Mouse (Mus musculus) CH12.LX (cell line): ENCODE data around the gene Slc10a7. TPM values are rescaled to one million over a fixed set of nuclear protein-coding genes. Genes with fewer than 3 reads are reported as not detected.

Experiments
- DNase-seq: peaks from one replicate; pipeline ENCODE4 v3.0.0-alpha.2; 2013; ENCODE audit errors: extremely low read depth
- H3K27ac ChIP-seq: 2 replicates; pipeline ENCODE4 v1.5.1; 2012; ENCODE audit warnings: low read depth, mild to moderate bottlenecking, control low read depth, moderate library complexity; ENCODE audit not compliant: insufficient read depth
- H3K27me3 ChIP-seq: replicated peaks from 2 replicates; pipeline ENCODE3; 2012; ENCODE audit warnings: inconsistent platforms
- H3K36me3 ChIP-seq, 2 experiments: replicated peaks in 1 of 2; 2 replicates each; pipeline versions ENCODE3 to v1.6.1; 2012; ENCODE audit warnings: inconsistent platforms in 1 of 2, low read length in 1 of 2, mild to moderate bottlenecking in 1 of 2, mixed read lengths in 1 of 2, moderate library complexity in 1 of 2; ENCODE audit not compliant: control insufficient read depth in 1 of 2, insufficient read depth in 1 of 2
- H3K4me1 ChIP-seq, 2 experiments: 2 replicates each; pipeline ENCODE4 v1.6.1; 2012; ENCODE audit warnings: inconsistent platforms in 1 of 2, moderate library complexity in 1 of 2; ENCODE audit not compliant: insufficient read depth in 2 of 2, control insufficient read depth in 1 of 2
- H3K4me2 ChIP-seq: 2 replicates; pipeline ENCODE4 v1.6.1; 2012; ENCODE audit warnings: low read depth, mild to moderate bottlenecking, control low read depth; ENCODE audit not compliant: poor library complexity, insufficient read depth, severe bottlenecking
- H3K4me3 ChIP-seq, 3 experiments: fragments of 150-350 bp in 1 of 3; sonication (generic) in 1 of 3; replicated peaks in 1 of 3; 2 replicates each; pipeline versions ENCODE3 to v1.5.1; 2011 to 2012; ENCODE audit warnings: low read depth in 2 of 3, low read length in 2 of 3, mild to moderate bottlenecking in 2 of 3, moderate library complexity in 2 of 3, control low read depth in 1 of 3, improper control_type of control experiment in 1 of 3, inconsistent platforms in 1 of 3, mixed read lengths in 1 of 3; ENCODE audit not compliant: poor library complexity in 1 of 3
- H3K79me2 ChIP-seq: replicated peaks from 2 replicates; pipeline ENCODE4 v1.6.1; 2012; ENCODE audit warnings: mild to moderate bottlenecking, moderate library complexity; ENCODE audit not compliant: control insufficient read depth, poor library complexity, insufficient read depth, severe bottlenecking; ENCODE audit errors: extremely low read depth
- H3K9ac ChIP-seq: 2 replicates; pipeline ENCODE4 v1.6.1; 2012; ENCODE audit warnings: low read depth, mild to moderate bottlenecking, control low read depth, moderate library complexity; ENCODE audit not compliant: insufficient read depth
- H3K9me3 ChIP-seq: replicated peaks from 2 replicates; pipeline ENCODE3; 2012; ENCODE audit warnings: low read length, inconsistent platforms, mixed read lengths
- CTCF ChIP-seq, 2 experiments: IDR thresholded peaks in 1 of 2; conservative IDR thresholded peaks in 1 of 2; 2 replicates each; pipeline ENCODE4 v1.5.1; 2011 to 2012; ENCODE audit warnings: low read depth in 2 of 2, low read length in 2 of 2, improper control_type of control experiment in 1 of 2, inconsistent platforms in 1 of 2, mild to moderate bottlenecking in 1 of 2, moderate library complexity in 1 of 2
- ELF1 ChIP-seq: IDR thresholded peaks from 2 replicates; pipeline ENCODE4 v1.6.1; 2014; ENCODE audit warnings: low read depth, mild to moderate bottlenecking, inconsistent platforms, low read length, improper control_type of control experiment
- EP300 ChIP-seq: IDR thresholded peaks from 2 replicates; pipeline ENCODE4 v1.6.1; 2011; ENCODE audit warnings: low read length, improper control_type of control experiment
- ETS1 ChIP-seq: conservative IDR thresholded peaks from 2 replicates; pipeline ENCODE4 v1.6.1; 2012; ENCODE audit warnings: low read depth, mild to moderate bottlenecking, inconsistent platforms, low read length, improper control_type of control experiment, moderate library complexity
- HCFC1 ChIP-seq: IDR thresholded peaks from 2 replicates; pipeline ENCODE4 v1.6.1; 2012; ENCODE audit warnings: low read depth, mild to moderate bottlenecking, inconsistent platforms, low read length, improper control_type of control experiment
- IRF4 ChIP-seq: IDR thresholded peaks from 2 replicates; pipeline ENCODE4 v1.6.1; 2014; ENCODE audit warnings: low read depth, mild to moderate bottlenecking, inconsistent platforms, low read length, improper control_type of control experiment
- JUN ChIP-seq: IDR thresholded peaks from 2 replicates; pipeline ENCODE4 v1.6.1; 2011; ENCODE audit warnings: low read depth, mild to moderate bottlenecking, low read length, improper control_type of control experiment, moderate library complexity; ENCODE audit not compliant: insufficient read depth
- JUND ChIP-seq: conservative IDR thresholded peaks from 2 replicates; pipeline ENCODE4 v1.6.1; 2011; ENCODE audit warnings: low read depth, low read length, improper control_type of control experiment
- KAT2A ChIP-seq: IDR thresholded peaks from 2 replicates; pipeline ENCODE4 v1.6.1; 2012; ENCODE audit warnings: low read length, improper control_type of control experiment, inconsistent platforms; ENCODE audit not compliant: insufficient replicate concordance
- MAX ChIP-seq: IDR thresholded peaks from 2 replicates; pipeline ENCODE4 v1.6.1; 2011; ENCODE audit warnings: low read length, improper control_type of control experiment
- MAZ ChIP-seq: IDR thresholded peaks from 2 replicates; pipeline ENCODE4 v1.6.1; 2012; ENCODE audit warnings: low read depth, mild to moderate bottlenecking, inconsistent platforms, low read length, improper control_type of control experiment, moderate library complexity
- MEF2A ChIP-seq: IDR thresholded peaks from 2 replicates; pipeline ENCODE4 v1.6.1; 2014; ENCODE audit warnings: low read depth, mild to moderate bottlenecking, inconsistent platforms, low read length, improper control_type of control experiment, borderline replicate concordance
- MXI1 ChIP-seq: IDR thresholded peaks from 2 replicates; pipeline ENCODE4 v1.6.1; 2011; ENCODE audit warnings: mild to moderate bottlenecking, low read depth, low read length, improper control_type of control experiment
- MYC ChIP-seq: IDR thresholded peaks from 2 replicates; pipeline ENCODE4 v1.6.1; 2011; ENCODE audit warnings: low read depth, mild to moderate bottlenecking, improper control_type of control experiment, low read length
- NRF1 ChIP-seq: IDR thresholded peaks from 2 replicates; pipeline ENCODE4 v1.6.1; 2014; ENCODE audit warnings: low read depth, mild to moderate bottlenecking, inconsistent platforms, low read length, improper control_type of control experiment, moderate library complexity
- PAX5 ChIP-seq: IDR thresholded peaks from 2 replicates; pipeline ENCODE4 v1.6.1; 2012; ENCODE audit warnings: low read length, inconsistent platforms, mixed read lengths
- POLR2AphosphoS2 ChIP-seq: IDR thresholded peaks from 2 replicates; pipeline ENCODE4 v1.6.1; 2011; ENCODE audit warnings: low read depth, low read length, improper control_type of control experiment
- RAD21 ChIP-seq: IDR thresholded peaks from 2 replicates; pipeline ENCODE4 v1.6.1; 2011; ENCODE audit warnings: low read depth, mild to moderate bottlenecking, low read length, improper control_type of control experiment, moderate library complexity
- RCOR1 ChIP-seq: conservative IDR thresholded peaks from 2 replicates; pipeline ENCODE4 v1.6.1; 2012; ENCODE audit warnings: low read depth, mild to moderate bottlenecking, inconsistent platforms, low read length, improper control_type of control experiment
- SIN3A ChIP-seq: IDR thresholded peaks from 2 replicates; pipeline ENCODE4 v1.6.1; 2012; ENCODE audit warnings: low read length, improper control_type of control experiment, inconsistent platforms
- SMC3 ChIP-seq: IDR thresholded peaks from 2 replicates; pipeline ENCODE4 v1.6.1; 2011; ENCODE audit warnings: low read depth, low read length, improper control_type of control experiment
- TBP ChIP-seq: conservative IDR thresholded peaks from 2 replicates; pipeline ENCODE4 v1.6.1; 2011; ENCODE audit warnings: low read depth, low read length, improper control_type of control experiment
- UBTF ChIP-seq: IDR thresholded peaks from 2 replicates; pipeline ENCODE4 v1.6.1; 2012; ENCODE audit warnings: low read depth, mild to moderate bottlenecking, inconsistent platforms, low read length, improper control_type of control experiment, moderate library complexity
- USF1 ChIP-seq: IDR thresholded peaks from 2 replicates; pipeline ENCODE4 v1.6.1; 2014; ENCODE audit warnings: low read depth, mild to moderate bottlenecking, inconsistent platforms, low read length, improper control_type of control experiment
- USF2 ChIP-seq: conservative IDR thresholded peaks from 2 replicates; pipeline ENCODE4 v1.6.1; 2011; ENCODE audit warnings: low read depth, low read length, improper control_type of control experiment
- ZC3H11A ChIP-seq: IDR thresholded peaks from 2 replicates; pipeline ENCODE4 v1.6.1; 2012; ENCODE audit warnings: low read depth, mild to moderate bottlenecking, inconsistent platforms, low read length, improper control_type of control experiment
- ZKSCAN1 ChIP-seq: IDR thresholded peaks from 2 replicates; pipeline ENCODE4 v1.6.1; 2012; ENCODE audit warnings: low read depth, inconsistent platforms, low read length, improper control_type of control experiment, borderline replicate concordance
- ZMIZ1 ChIP-seq: IDR thresholded peaks from 2 replicates; pipeline ENCODE4 v1.6.1; 2012; ENCODE audit warnings: low read depth, mild to moderate bottlenecking, inconsistent platforms, low read length, improper control_type of control experiment
- dilution Hi-C: fragments of 300-500 bp; cut with MboI; formaldehyde crosslinking; loops from 2 replicates; pipeline ENCODE4 v1.14.3; 2020; ENCODE audit warnings: low sequenced_read_pairs; ENCODE audit not compliant: extremely low pct_unique_long_range_greater_than_20kb, extremely low pct_ligation_motif_present
- in situ Hi-C: fragments of 300-500 bp; cut with MboI; formaldehyde crosslinking; loops from 3 replicates; pipeline ENCODE4 v1.14.3; 2019; ENCODE audit warnings: low sequenced_read_pairs, low pct_ligation_motif_present, low pct_unique_long_range_greater_than_20kb, mixed read lengths
- polyA plus RNA-seq: library from polyadenylated mRNA; unstranded; fragments of >175 nt; gene quantifications from 2 replicates; pipeline ENCODE4 v1.2.1, GENCODE M21; 2012; ENCODE audit warnings: low read depth; ENCODE audit not compliant: insufficient read length
- total RNA-seq, 2 experiments: library from RNA; depleted of rRNA; stranded (reverse); fragments of 300-350 nt in 1 of 2; fragments of >200 nt in 1 of 2; gene quantifications; 2 replicates each; pipeline ENCODE4 v1.2.3; 2012 to 2014

Slc10a7 gene
- total and polyA plus RNA-seq, 3 experiments, result 10.8 to 20.4 (median 16.3) TPM

DNA sequence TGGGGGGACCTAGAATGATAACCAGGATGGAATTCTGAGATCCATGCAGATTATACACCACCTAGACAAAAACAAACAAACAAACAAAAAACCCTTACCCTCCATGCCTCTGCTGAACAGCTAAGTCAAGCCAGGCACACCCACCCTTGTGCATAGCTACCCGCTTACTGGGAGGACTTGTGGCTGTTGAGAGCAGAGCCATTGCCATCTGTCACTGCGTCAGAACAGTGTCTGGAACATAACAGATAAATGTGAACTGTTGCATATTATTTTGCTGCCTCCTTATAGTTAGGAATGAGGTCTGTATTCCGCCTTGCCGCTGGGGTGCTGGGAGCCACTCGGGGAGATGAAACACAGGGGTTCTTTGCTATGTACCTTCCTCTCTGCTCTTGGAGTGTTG lies 212.4 kb downstream of the Slc10a7 start:
- Histone ChIP-seq H3K79me2 (no peaks in the 10 kb centered on the region), H3K4me3 (no peak overlapping the region), H3K27me3 (no peaks in the 10 kb centered on the region), H3K36me3 (peaks cover 0 to 62% of the 10 kb centered on the region in 2 experiments), H3K4me1 (peaks cover 7 to 26% of the 10 kb centered on the region in 2 experiments), H3K4me2 (no peak overlapping the region), H3K9ac (no peak overlapping the region), H3K27ac (no peak overlapping the region), H3K9me3 (peaks cover 5% of the 10 kb centered on the region)
- in situ Hi-C loops (no loop called here), dilution Hi-C loops (no loop called here)
- TF ChIP-seq MEF2A (no peak), NRF1 (no peak), ELF1 (no peak), RCOR1 (no peak), USF1 (no peak), EP300 (no peak), JUN (no peak), MYC (no peak), KAT2A (no peak), ZKSCAN1 (no peak), MAZ (no peak), RAD21 (no peak), ETS1 (no peak), JUND (no peak), UBTF (no peak)
- DNase-seq, result no peak

GRCm38 (mm10) chr8:78722201-78722600 lies 213.1 kb downstream of the Slc10a7 start:
- in situ Hi-C loops, result no loop called here
- H3K9ac ChIP-seq, result no peak overlapping the region
- no peak for TF ChIP-seq PAX5
- TF ChIP-seq NRF1, result no peak
- no peak for TF ChIP-seq JUND
- TF ChIP-seq SIN3A, result no peak
- no peak for TF ChIP-seq MYC
- TF ChIP-seq EP300, result no peak
- TF ChIP-seq UBTF, result no peak
- TF ChIP-seq MAX, result no peak
- TF ChIP-seq MAZ, result no peak
- no peak for TF ChIP-seq SMC3
- no peak for TF ChIP-seq CTCF (conservative IDR thresholded peaks at IDR 0.05 in 1 of 2, IDR thresholded peaks at IDR 0.05 in 1 of 2; ENCODE audit: low read depth in 2 of 2, low read length in 2 of 2)
- TF ChIP-seq IRF4, result no peak
- TF ChIP-seq USF2, result no peak
- no peak for TF ChIP-seq HCFC1
- no peak for TF ChIP-seq MXI1
- no peak for TF ChIP-seq ZMIZ1
- no peak for TF ChIP-seq ZC3H11A
- no peak for TF ChIP-seq USF1
- no peak for TF ChIP-seq POLR2AphosphoS2
- no peak for TF ChIP-seq TBP
- peaks cover 5% of the 10 kb centered on the region for H3K9me3 ChIP-seq
- dilution Hi-C loops, result no loop called here
- H3K27ac ChIP-seq, result no peak overlapping the region
- H3K4me2 ChIP-seq, result no peak overlapping the region
- H3K36me3 ChIP-seq, result peaks cover 0 to 64% of the 10 kb centered on the region in 2 experiments
- H3K4me1 ChIP-seq, result peaks cover 6 to 21% of the 10 kb centered on the region in 2 experiments
- no peaks in the 10 kb centered on the region for H3K79me2 ChIP-seq
- no peaks in the 10 kb centered on the region for H3K27me3 ChIP-seq
- H3K4me3 ChIP-seq, result no peak overlapping the region
- DNase-seq, result no peak
